Mouse (Mus musculus) R1 (cell line): Measurements from ENCODE around the gene Disp3.

Experiments used
- DNase-seq: peaks from one replicate; pipeline ENCODE4 v3.0.0-alpha.2; 2018; ENCODE audit warnings: low read depth, low spot score

Disp3 gene

GRCm38 (mm10) chr4:148218238-148218637, 69.5 kb downstream of the Disp3 start:
- no peak for DNase-seq

GRCm38 (mm10) chr4:148215264-148215900, 72.4 kb downstream of the Disp3 start:
- no peak for DNase-seq

GRCm38 (mm10) chr4:148214460-148215136, 73.2 kb downstream of the Disp3 start:
- no peak for DNase-seq

GRCm38 (mm10) chr4:148204873-148205232, 82.9 kb downstream of the Disp3 start:
- no peak for DNase-seq

- DNase-seq, result no peak
Measured at GRCm38 (mm10) chr4:148204061-148204872, 83.5 kb downstream of the Disp3 start.

- DNase-seq, result no peak
Measured at GRCm38 (mm10) chr4:148203557-148203956, 84.2 kb downstream of the Disp3 start.

GRCm38 (mm10) chr4:148198721-148199120, 89.0 kb downstream of the Disp3 start:
- DNase-seq, result no peak

- no peak for DNase-seq
Measured at GRCm38 (mm10) chr4:148194400-148194799, 93.4 kb downstream of the Disp3 start.

GRCm38 (mm10) chr4:148192707-148193245, 95.0 kb downstream of the Disp3 start:
- DNase-seq, result peak; percentile 92
